In genomic region chr14:122380896-122381845, GRCm38 (mm10) we compare ENCODE assay signal across 16 mouse cellular contexts.
DNase-seq lines count a peak whose midpoint lies in the region; ATAC-seq and TF ChIP-seq lines count a peak whose summit lies in the region.
"Had no signal": no experiment of that assay in that cellular context is flagged by ENCODE, and none has a peak within 500 bp of the region (broad histone marks: within the 10 kb centered on the region; RNA-seq: fewer than 3 reads in every experiment).

No protein-coding gene starts in this region.

- WGBS in forebrain, embryonic 10.5 days, result 67% methylated on average over 15 of the region's 15 CpGs
- 61% methylated on average over 15 of the region's 15 CpGs for WGBS in forebrain, postnatal 0 days
- 52% methylated on average over 15 of the region's 15 CpGs for WGBS in hindbrain, embryonic 16.5 days
- WGBS in lung, adult 2 months, result 78% methylated on average over 15 of the region's 15 CpGs

- intact Hi-C loops in left cerebral cortex, postnatal 25 days (cut with DNase I), result loop anchor here (5.0 kb wide), 1 partner anchor 81 kb away; no protein-coding TSS in a partner anchor

- no peak overlapping the region for H3K4me2 ChIP-seq in forebrain, postnatal 0 days (ENCODE audit: low read depth)
- no peak overlapping the region for H3K4me2 ChIP-seq in hindbrain, embryonic 16.5 days (ENCODE audit: low read length)
- H3K4me2 ChIP-seq: limb, embryonic 15.5 days; lung, embryonic 15.5 days had no signal

- no peak overlapping the region for H3K4me3 ChIP-seq in forebrain, embryonic 10.5 days
- H3K4me3 ChIP-seq in forebrain, postnatal 0 days (ENCODE audit: low read depth, low read length), result no peak overlapping the region
- no peak overlapping the region for H3K4me3 ChIP-seq in hindbrain, embryonic 16.5 days (ENCODE audit: low read length)
- no peak overlapping the region for H3K4me3 ChIP-seq in lung, adult 2 months (replicated peaks; ENCODE audit: extremely low read depth, low read depth, low read length)
- H3K4me3 ChIP-seq: erythroblast, embryonic 14.5 days; gastrocnemius, adult 2 months; left cerebral cortex, adult 2 months; limb, embryonic 15.5 days; lung, embryonic 15.5 days had no signal

- H3K27ac ChIP-seq in forebrain, embryonic 10.5 days, result peak overlapping the region; percentile 68; the same call in 1 of the 2 replicates
- no peak overlapping the region for H3K27ac ChIP-seq in forebrain, postnatal 0 days (ENCODE audit: low read depth, low read length)
- peak overlapping the region; percentile 61 for H3K27ac ChIP-seq in hindbrain, embryonic 16.5 days (ENCODE audit: low read depth, low read length)
- H3K27ac ChIP-seq: gastrocnemius, adult 2 months; left cerebral cortex, adult 2 months; limb, embryonic 15.5 days; lung, embryonic 15.5 days had no signal

- H3K4me1 ChIP-seq in forebrain, embryonic 10.5 days, result peaks cover 73% of the 10 kb centered on the region
- H3K4me1 ChIP-seq in forebrain, postnatal 0 days (ENCODE audit: insufficient read depth), result no peaks in the 10 kb centered on the region
- no peaks in the 10 kb centered on the region for H3K4me1 ChIP-seq in hindbrain, embryonic 16.5 days (ENCODE audit: control insufficient read depth, insufficient read depth, low read depth, low read length)
- H3K4me1 ChIP-seq in lung, adult 2 months (ENCODE audit: control insufficient read depth, insufficient read depth, low read length), result no peaks in the 10 kb centered on the region
- H3K4me1 ChIP-seq: limb, embryonic 15.5 days; lung, embryonic 15.5 days had no signal

- TF ChIP-seq POLR2A in lung, adult 2 months (IDR thresholded peaks at IDR 0.05; ENCODE audit: borderline replicate concordance, extremely low read depth, low read depth, low read length), result no peak

- ATAC-seq in forebrain, postnatal 0 days, result no peak
- peak; percentile 87 for ATAC-seq in hindbrain, embryonic 16.5 days
- ATAC-seq: Patski had no signal

- H3K9me3 ChIP-seq in forebrain, embryonic 10.5 days, result no peaks in the 10 kb centered on the region
- H3K9me3 ChIP-seq in forebrain, postnatal 0 days (ENCODE audit: low read length), result no peaks in the 10 kb centered on the region
- H3K9me3 ChIP-seq in hindbrain, embryonic 16.5 days (ENCODE audit: control insufficient read depth, low read length), result no peaks in the 10 kb centered on the region
- H3K9me3 ChIP-seq: limb, embryonic 15.5 days; lung, embryonic 15.5 days had no signal

- H3K36me3 ChIP-seq in forebrain, embryonic 10.5 days (replicated peaks), result no peaks in the 10 kb centered on the region
- no peaks in the 10 kb centered on the region for H3K36me3 ChIP-seq in forebrain, postnatal 0 days (ENCODE audit: insufficient read depth)
- H3K36me3 ChIP-seq in hindbrain, embryonic 16.5 days (ENCODE audit: control insufficient read depth, insufficient read depth, low read length), result no peaks in the 10 kb centered on the region
- H3K36me3 ChIP-seq: limb, embryonic 15.5 days; lung, embryonic 15.5 days had no signal

- no peak for DNase-seq in forebrain, embryonic 10.5 days (ENCODE audit: extremely low spot score, low spot score)
- DNase-seq in forebrain, postnatal 0 days, result no peak
- DNase-seq in brain, adult 2 months (ENCODE audit: low read depth, low spot score), result peak; percentile 90
- DNase-seq in cerebellum, postnatal 10 days, result peak; percentile 88 to 92
- no peak for DNase-seq in lung, adult 2 months
- no peak for DNase-seq in spleen, postnatal 14 days (ENCODE audit: low spot score in 2 of 2)
- DNase-seq in left cerebral cortex, postnatal 25 days (ENCODE audit: low spot score in 2 of 2), result no peak
- DNase-seq: gastrocnemius, adult 2 months; kidney, adult 2 months had no signal

- no peak overlapping the region for H3K9ac ChIP-seq in forebrain, postnatal 0 days
- no peak overlapping the region for H3K9ac ChIP-seq in hindbrain, embryonic 16.5 days (ENCODE audit: low read depth, low read length)
- H3K9ac ChIP-seq: limb, embryonic 15.5 days; lung, embryonic 15.5 days had no signal

- H3K27me3 ChIP-seq in forebrain, embryonic 10.5 days (ENCODE audit: poor library complexity, severe bottlenecking), result peaks cover 64% of the 10 kb centered on the region
- peaks cover 27% of the 10 kb centered on the region for H3K27me3 ChIP-seq in forebrain, postnatal 0 days (ENCODE audit: insufficient read depth, low read length)
- H3K27me3 ChIP-seq in hindbrain, embryonic 16.5 days (replicated peaks; ENCODE audit: control insufficient read depth, insufficient read depth, low read length), result peaks cover 4% of the 10 kb centered on the region
- H3K27me3 ChIP-seq: CH12.LX; lung, embryonic 15.5 days; Patski had no signal

- TF ChIP-seq CTCF in forebrain, postnatal 0 days (IDR thresholded peaks at IDR 0.05; ENCODE audit: low read depth), result no peak
- TF ChIP-seq CTCF in lung, adult 2 months (IDR thresholded peaks at IDR 0.05; ENCODE audit: insufficient read depth, low read length), result no peak

Comparison
In these comparisons a context has a peak if more than half of its experiments do, and no peak if none do; other contexts are left out.
1. DNase-seq: peak in brain, adult 2 months (single experiment) and cerebellum, postnatal 10 days (2 of 2); none in forebrain, embryonic 10.5 days (single experiment), forebrain, postnatal 0 days (single experiment), lung, adult 2 months (single experiment), spleen, postnatal 14 days (0 of 2) and left cerebral cortex, postnatal 25 days (0 of 2).